Mouse (Mus musculus) cortical plate, adult 2 months (tissue): ENCODE measurements around the gene Rnase1.
"Not testable (repeated sequence)": the region's sequence is repeated elsewhere in the genome, so short reads cannot be mapped to it uniquely, and the experiment has no call there.

ENCODE experiments used
- CTCF ChIP-seq: fragments of 200-500 bp; IDR thresholded peaks from 2 replicates; pipeline ENCODE4 v1.5.1; 2011; ENCODE audit warnings: mild to moderate bottlenecking, control low read depth, low read length; ENCODE audit not compliant: insufficient read depth; ENCODE audit errors: extremely low read depth
- POLR2A ChIP-seq: fragments of 200-500 bp; IDR thresholded peaks from 2 replicates; pipeline ENCODE4 v1.6.1; 2011; ENCODE audit warnings: mild to moderate bottlenecking, low read length, control low read depth; ENCODE audit not compliant: insufficient read depth; ENCODE audit errors: extremely low read depth

- TF ChIP-seq CTCF, POLR2A: not testable (repeated sequence)
Observed at GRCm38 (mm10) chr14:51181051-51181450, 34.5 kb upstream of the Rnase1 start.
